Mouse (Mus musculus) G1E (cell line): Measurements from ENCODE around the gene Evx1.

Experiments
- CTCF ChIP-seq: IDR thresholded peaks from 2 replicates; pipeline ENCODE4 v1.5.1; 2012; ENCODE audit warnings: low read depth, low read length, inconsistent platforms, mixed read lengths
- POLR2AphosphoS5 ChIP-seq: IDR thresholded peaks from 2 replicates; pipeline ENCODE4 v1.6.1; 2012; ENCODE audit warnings: low read depth, low read length, inconsistent platforms; ENCODE audit not compliant: insufficient replicate concordance

- TF ChIP-seq CTCF (no peak), POLR2AphosphoS5 (no peak)
Measured at GRCm38 (mm10) chr6:52273656-52274280, 39.5 kb upstream of the Evx1 start.
